Mouse (Mus musculus): Measurements from ENCODE around the gene Atp5f1.
"Not testable (repeated sequence)": the region's sequence is repeated elsewhere in the genome, so short reads cannot be mapped to it uniquely, and the experiment has no call there.

Gene Atp5f1

DNA sequence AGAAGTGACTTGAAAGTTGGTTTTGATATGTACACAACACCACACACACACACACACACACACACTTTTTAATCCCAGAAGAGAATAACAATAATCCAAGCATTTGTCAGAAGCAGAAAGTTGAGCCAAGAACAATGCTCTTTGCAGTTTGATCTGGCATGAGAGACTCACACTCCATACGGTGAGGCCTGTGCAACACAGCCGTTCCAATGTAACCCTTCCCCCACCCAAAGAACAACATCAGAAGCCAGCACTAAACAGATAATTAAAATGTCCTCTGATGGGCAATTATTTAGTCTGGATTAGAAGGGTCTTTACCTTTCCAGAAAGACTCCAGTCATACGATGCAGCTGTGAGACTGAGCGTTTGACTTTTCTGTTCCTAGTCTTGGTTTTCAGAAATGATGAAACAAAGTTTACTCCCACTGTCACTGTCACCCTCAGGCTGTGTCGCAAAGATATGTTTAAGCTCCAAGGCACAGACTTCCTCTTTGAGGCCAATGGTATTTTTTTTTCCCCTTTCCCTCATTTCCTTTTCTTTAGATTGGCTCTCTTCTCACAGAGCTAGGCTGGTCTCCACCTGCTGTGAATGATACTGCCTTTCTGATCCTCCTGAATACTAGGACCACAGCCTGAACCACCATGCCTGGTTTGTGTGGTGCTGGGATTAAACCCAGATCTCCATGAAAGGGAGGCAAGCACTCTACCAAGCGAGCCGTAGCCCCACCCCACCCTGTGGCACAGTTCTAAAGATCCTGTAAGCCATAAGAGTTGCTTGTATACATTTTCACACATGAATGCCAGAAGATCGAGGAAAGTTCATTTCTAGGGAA lies 27.4 kb downstream of the Atp5f1 start, which contains the start of gene I830077J02Rik:
Gene I830077J02Rik, minus strand, starts transcription at position 425 of the 832 bp plus-strand sequence.
- in situ Hi-C loops (cut with MboI; ENCODE audit: low sequenced_read_pairs) = no loop called here

DNA sequence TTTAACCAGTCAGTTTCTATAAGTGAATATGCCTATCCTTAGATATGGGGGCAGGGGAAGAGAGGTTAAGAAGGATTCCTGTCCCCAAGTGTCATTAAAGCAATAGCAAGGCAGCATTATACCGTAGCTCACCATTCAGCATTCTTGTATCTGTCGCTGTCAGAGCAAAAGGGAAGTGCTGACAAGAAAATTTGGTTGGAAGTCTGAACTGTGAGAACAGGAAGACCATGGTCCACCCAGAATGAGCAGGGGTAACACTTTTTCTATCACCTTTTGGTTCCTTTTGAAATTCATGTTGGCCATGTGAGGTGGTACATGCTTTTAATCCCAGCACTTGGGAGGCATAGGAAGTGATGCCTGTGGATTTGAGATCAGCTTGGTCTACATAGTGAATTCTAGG lies 28.8 kb downstream of the Atp5f1 start:
- in situ Hi-C loops (cut with MboI; ENCODE audit: low sequenced_read_pairs) = no loop called here

DNA sequence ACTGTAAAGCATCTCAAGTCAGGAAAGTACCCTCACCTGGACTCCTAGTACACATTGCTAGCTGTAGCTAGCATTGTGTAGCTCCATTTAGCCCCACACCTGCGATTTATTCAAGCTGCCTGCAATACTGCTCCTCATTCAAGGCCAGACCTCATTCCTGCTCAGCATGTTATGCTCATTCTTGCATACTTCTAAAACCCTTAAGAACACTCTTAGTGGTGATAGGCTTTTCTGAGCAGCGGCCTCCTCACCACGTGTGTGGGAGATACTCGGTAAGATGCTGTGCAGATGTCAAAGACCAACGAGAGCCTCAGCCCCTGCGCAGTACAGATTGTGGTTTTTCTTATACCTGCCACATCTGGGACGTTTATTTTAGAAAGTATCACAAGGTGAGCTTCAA lies 30.1 kb downstream of the Atp5f1 start:
- in situ Hi-C loops (cut with MboI; ENCODE audit: low sequenced_read_pairs) = no loop called here

DNA sequence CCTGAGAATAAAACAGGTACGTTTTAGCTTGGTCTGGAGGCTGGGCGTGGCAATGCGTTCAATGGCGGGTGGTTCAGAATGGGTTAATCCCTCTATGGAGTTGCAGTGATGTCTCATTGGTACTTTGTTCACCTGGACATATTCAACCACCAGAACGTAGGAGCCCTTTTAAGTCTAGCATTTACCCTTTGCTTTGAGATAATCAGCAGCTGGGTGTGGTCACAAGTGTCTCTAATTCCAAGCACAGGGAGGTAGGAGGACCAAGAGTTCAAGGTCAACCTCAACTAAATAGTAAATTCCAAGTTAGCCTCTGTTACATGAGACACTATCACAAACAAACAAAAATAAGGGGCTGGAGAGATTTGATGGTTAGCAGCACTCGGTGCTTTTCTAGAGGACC lies 31.1 kb downstream of the Atp5f1 start:
- in situ Hi-C loops (cut with MboI; ENCODE audit: low sequenced_read_pairs) = no loop called here

DNA sequence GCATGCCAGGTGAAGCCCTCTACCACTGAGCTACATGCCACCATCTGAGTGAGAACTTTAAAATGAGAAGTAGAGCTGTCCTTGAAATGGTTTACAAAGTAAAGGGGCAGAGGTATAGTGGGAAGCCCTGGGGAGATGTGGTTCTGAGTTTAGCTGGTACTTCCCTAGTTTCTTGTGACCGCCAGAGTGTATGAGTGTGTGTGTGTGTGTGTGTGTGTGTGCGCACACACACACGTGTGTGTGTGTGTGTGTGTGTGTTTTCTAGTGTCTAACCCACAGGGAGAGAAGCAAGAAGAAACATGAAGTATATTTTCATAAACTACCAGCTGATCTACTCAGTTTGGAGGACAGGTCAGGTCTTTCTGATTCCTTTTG lies 31.7 kb downstream of the Atp5f1 start:
- in situ Hi-C loops (cut with MboI; ENCODE audit: low sequenced_read_pairs) = no loop called here

DNA sequence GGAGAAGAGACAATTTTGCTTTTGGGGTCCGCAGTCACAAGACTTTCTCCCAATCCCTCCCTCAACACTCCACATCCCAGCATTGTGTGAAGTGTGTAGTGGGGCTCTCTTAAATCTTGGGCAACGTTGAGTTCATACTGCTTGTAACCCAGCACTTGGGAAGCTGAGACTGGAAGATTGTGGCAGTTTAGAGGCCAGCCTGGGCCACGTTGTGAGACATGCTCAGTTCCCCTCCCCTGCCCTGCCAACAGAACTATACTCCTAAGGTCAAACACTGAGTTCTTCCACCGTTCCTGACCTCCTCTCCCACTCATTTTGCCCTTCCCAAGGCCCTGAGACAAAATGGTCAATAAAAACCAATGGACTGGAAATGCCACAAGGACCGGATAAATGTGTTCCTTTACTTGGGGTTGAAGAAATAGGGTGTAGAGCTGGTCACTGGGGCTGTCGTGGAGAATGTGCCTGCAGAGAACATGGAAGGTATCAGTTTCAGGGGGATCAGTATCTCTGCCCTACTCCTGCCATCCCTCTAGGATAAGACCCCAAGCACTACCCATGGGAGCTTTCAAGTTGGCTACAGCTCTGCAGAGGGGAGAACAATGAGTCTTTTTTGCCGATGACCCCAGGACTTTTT lies 32.2 kb downstream of the Atp5f1 start:
- in situ Hi-C loops (cut with MboI; ENCODE audit: low sequenced_read_pairs) = no loop called here

DNA sequence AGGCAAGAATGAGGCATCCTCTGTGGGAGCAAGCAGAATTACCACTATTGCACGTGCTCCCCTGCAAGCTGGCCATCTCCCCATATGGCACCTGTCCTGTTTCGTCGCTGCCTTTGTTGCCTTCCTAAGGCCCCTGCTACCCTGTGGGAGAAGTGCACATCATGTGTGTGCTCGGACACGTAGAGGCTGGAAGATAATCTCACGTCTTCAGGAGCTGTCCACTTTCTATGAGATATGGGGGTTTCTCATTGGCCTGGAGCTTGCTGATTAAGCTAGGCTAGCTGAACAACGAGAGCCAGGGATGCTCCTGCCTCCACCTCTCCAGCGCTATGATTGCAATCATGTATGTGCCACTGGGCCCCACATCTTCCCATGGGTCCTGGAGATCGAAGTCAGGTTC lies 35.3 kb downstream of the Atp5f1 start:
- in situ Hi-C loops (cut with MboI; ENCODE audit: low sequenced_read_pairs) = no loop called here

DNA sequence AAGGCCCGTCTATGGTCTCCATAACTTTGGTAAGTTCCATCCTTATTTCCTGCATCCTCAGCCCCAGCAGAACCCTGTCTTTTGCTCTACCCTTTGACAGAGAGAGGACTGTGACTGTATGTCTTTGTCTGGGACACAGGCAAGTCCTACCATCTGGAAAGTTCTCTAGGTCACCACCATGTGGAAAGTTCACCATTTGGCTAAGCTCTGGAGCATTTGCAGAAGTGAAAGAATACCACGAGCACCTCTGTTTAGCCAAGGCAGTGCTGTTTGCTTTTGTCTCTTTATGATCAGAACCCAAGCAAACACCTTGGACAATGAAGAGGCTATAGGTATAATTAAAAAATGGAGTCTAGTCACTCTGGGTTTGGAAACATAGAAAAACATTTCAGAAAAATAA lies 37.9 kb downstream of the Atp5f1 start:
- in situ Hi-C loops (cut with MboI; ENCODE audit: low sequenced_read_pairs) = no loop called here

DNA sequence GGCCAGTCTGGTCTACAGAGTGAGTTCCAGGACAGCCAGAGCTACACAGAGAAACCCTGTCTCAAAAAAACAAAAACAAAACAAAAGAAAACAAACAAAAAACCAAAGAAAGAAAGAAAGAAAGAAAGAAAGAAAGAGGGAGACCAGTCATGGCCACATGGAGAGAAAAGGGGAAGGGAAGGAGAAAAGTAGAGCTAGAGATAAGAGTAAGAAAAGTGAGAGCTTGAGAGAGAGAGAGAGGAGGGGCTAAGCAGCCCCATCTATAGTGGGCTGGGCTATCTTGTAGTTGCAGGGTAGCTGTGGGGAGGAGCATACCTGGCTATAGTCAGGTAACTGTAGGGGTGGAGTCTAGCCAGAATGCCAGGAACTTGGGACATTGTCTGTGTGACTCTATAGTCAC lies 39.2 kb downstream of the Atp5f1 start:
- in situ Hi-C loops (cut with MboI; ENCODE audit: low sequenced_read_pairs) = not testable (repeated sequence)

DNA sequence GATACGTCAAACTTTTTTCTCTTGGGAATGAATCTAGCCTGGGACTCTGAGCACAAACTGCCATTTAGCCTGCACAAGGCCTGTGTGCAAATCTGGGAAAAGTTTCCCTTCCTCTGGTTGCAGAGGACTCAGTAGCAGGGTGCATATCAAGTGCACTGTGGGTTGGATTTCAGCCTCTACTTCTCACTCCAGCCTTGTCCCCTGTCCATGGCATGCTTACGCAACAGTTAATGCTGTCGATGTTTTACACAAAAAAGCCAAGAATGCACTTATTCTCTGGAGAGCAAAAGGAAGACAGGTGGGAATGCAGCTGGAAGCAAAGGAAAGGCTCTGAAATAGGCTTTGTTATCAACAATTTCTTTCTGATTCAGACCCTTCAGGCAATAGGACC lies 41.5 kb downstream of the Atp5f1 start:
- in situ Hi-C loops (cut with MboI; ENCODE audit: low sequenced_read_pairs) = no loop called here

DNA sequence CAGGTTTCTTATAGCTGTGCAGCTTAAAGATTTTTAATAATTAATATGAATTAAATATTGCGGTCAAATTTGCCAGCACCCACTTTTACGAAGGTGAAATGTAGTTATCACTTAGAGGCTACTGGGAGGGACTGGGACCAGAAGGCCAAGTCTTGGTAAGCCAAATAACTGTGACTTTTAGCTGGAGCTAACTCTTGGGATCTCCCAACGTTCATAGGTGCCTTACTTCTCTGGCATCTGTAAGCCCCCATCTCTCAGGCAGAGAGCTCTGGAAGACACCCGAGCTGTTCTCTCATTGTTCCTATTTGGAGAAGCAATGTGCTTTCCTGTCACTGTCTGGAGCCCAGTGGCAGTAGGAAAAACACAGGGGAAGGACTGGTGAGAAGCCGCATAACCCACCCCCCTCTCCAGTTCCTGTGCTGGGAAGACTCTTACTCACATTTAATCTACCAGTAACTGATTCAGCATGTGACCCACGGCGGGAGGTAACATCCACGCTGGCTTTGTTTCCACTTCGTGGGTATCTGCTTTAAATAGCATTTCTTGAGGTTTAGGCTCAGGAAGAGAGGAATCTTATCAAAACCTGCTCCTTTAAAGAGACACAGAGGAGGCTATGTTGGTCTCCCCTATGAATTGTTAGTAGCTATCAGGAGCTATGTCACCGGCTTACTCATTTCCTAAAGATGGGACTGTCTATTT lies 42.1 kb downstream of the Atp5f1 start:
- in situ Hi-C loops (cut with MboI; ENCODE audit: low sequenced_read_pairs) = no loop called here

DNA sequence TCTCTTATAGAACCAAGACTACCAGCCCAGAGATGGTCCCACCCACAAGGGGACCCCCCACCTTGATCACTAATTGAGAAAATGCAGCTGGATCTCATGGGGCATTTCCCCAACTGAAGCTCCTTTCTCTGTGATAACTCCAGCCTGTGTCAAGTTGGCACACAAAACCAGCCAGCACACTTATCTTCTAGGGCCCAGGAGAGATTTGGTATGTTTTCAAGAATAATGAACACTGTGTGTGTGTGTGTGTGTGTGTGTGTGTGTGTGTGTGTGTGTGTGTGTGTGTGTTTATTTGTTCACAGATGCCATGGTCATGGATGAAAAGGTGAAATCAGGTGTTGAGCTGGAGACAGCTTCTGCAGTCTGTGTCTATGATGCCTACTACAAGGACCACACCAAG lies 43.4 kb downstream of the Atp5f1 start:
- in situ Hi-C loops (cut with MboI; ENCODE audit: low sequenced_read_pairs) = not testable (repeated sequence)

DNA sequence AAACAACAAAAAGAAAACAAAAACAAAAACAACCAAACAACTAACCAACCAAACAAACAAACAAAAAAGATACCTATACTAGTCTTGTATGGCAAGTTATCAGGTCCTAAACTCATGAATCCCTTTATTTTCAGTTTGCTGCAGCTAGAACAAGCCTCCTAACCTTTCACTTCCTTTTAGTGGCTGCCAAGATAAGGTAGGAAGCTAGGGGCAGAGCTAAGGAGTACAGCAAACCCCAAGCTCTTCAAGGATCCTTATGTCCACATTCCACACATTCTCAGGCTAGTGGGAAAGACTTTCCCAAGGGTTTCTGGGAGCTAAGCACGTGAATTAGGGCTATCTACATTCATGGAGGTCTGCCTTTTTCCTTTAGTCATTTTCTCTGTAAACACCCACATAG lies 44.6 kb downstream of the Atp5f1 start:
- in situ Hi-C loops (cut with MboI; ENCODE audit: low sequenced_read_pairs) = no loop called here

DNA sequence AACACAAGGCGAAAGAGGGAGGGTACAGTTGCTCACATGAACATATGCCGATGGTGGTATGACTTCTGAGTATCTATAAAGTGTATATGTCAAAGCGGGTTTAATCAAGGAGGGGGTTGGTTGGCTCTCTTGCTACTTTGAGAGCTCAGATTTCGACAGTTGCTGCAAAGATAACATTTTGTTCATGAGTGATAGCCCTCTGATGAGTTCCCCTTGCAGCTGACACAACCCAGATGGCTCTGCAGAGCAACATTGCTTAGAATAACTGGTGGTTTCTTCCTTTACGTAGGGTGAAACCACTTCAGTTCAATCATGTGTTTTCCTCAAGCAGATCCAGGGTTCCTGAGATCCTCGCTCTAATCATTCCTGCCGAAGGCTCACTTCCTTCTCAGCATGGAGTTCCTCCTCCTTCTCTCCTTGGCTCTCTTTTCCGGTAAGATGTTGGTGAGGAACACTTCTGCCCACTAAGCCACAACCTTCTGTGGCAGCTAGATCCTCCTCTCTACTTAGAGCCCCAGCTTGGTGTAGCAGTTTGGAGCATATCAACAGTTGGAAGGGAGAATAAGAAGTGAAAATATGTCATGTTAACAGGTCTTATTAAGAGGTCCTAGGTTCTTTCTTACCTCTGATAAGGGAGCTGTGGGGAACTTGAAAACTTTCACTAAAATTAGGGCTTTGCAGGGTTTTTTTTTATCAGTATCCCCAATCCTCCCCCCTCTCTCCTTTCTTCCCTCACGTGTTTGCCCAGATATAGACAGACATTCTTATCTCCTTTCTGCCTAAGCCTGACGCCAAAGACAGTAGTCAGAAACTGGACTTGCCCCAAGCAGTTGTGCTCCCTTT lies 45.8 kb downstream of the Atp5f1 start:
- in situ Hi-C loops (cut with MboI; ENCODE audit: low sequenced_read_pairs) = no loop called here

DNA sequence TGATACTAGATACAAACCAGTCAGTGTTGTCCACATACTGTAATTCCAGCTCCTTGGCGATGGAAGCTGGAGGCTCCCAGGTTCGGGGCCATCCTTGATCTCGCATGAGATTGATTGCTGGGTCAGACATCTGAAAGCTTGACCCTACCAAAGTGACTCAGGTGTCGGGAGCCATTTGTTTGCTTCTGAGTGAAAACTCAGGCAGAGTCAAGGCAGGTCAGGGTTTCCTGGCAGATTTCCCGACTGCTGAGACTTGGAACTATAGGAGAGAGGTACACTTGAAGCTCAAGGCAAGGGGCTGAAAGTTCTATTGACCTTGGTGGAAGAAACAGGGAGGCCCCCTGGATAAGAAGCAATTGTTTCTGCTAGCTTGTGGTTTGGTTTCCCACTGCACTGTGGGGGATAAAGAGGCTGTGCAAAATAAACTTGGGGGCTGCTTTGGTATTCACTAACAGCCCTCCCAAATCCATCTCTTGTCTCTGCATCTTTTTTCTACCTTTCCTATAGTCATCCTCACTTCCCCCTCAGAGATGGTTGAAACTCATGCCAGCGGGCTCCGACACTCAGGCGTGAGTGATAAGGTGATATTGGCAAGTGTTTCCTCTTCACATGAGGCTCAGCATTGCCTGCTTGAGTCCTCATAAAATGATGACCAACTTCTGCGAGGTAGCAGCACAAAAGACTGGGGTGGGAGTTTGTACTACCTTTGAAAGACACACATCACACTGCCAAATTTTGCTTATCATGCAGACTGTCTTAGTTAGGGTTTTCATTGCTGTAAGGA lies 47.6 kb downstream of the Atp5f1 start:
- in situ Hi-C loops (cut with MboI; ENCODE audit: low sequenced_read_pairs) = no loop called here

DNA sequence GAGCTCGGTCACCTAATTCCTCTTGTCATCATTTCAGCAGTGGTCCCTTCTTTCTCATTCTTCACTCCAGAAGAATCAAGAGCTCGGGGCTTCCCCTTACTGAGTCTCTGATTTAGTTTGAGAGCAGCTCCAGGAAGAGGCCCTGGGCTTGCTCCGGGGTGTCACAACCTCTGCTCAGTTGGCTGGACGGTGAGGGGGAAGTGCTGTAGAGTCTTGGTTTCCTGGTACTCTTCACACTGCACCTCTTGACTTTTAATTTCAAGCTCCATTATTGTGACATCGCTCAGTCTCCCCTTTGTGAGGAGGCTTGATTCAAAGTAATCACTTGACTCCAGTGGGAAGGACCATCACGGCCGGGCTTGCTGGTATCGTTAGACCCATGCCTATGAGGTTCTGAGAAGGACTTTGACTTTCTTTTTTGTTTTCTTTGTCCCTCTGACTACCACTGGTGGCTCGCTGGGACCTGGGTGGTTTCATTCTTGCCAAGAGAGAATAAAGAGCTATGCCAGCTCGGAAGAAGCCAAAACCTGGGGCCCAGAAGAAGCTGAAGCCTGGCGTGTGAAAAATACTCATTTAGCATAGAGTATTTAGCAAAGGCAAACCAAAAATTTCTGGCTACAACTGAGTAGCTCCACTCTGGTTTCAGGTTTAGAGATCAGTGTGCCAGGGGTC lies 49.2 kb downstream of the Atp5f1 start:
- in situ Hi-C loops (cut with MboI; ENCODE audit: low sequenced_read_pairs) = no loop called here

DNA sequence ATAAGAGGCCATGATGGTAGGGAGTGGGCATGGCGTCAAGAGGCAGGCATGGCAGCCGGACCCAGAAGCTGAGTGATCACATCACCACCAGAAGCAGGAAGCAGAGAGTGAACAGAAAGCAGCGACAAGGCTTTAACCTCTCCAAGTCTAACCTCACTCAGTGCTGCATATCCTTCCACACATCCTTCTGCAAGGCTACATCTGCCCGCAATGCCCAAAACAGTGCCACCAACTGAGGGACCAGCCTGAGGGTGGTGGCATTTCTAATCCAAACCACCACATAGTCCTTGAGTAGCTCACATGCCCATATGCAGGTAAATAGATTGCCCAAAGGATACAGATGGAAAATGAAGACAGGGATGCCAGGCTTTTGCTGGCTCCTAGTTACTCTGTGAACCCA lies 50.9 kb downstream of the Atp5f1 start:
- in situ Hi-C loops (cut with MboI; ENCODE audit: low sequenced_read_pairs) = no loop called here

DNA sequence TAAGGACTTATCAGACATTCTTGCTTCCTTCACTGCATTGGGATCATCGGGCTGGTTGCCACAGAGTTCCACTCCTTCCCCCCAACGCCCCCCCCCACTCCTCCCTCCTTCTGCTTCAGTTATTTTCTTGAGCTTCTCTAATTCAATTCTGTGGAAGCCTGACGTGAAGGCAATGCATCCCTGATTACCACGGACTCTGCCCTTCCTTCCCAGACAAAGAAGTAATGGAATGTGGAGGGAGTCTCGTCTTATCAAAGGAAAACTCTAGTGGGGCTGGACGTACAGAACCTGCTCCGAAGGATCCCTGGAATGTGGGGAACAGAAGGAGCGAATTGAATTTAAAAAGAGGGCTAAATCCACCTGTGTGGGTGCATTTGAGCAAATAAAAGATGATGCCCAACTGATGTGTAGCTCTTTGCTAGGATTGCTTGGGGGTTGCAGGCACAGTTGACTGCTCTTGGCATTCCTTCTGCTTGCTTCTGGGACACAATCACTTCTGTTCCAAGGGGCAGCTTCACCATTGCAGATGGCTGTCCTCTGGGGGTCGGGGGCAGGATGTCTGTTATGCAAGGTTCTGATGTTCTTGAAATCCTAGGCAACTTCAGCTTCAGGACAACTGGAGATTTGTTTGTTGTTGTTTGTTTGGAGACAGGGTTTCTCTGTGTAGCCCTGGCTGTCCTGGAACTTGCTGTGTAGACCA lies 51.8 kb downstream of the Atp5f1 start:
- in situ Hi-C loops (cut with MboI; ENCODE audit: low sequenced_read_pairs) = no loop called here

DNA sequence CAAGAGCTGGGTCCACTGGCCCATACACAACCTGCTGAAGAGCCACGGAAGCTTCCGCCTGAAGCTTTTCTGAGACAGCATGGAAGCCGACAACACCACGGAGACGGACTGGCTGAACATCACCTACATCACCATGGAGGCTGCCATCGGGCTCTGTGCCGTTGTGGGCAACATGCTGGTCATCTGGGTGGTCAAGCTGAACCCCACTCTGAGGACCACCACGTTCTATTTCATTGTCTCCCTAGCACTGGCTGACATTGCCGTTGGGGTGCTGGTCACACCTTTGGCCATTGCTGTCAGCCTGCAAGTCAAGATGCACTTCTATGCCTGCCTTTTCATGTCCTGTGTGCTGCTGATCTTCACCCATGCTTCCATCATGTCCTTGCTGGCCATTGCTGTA lies 55.2 kb downstream of the Atp5f1 start:
- in situ Hi-C loops (cut with MboI; ENCODE audit: low sequenced_read_pairs) = no loop called here

All from CH12F3 (cell line).